Mouse (Mus musculus): ENCODE measurements at regions not wholly inside any gene's neighbourhood (a gene's known extent, or its start where the extent isn't known, plus 50 kb on each side); places are given as distances from the start of the nearest gene placed in this dataset.

DNA sequence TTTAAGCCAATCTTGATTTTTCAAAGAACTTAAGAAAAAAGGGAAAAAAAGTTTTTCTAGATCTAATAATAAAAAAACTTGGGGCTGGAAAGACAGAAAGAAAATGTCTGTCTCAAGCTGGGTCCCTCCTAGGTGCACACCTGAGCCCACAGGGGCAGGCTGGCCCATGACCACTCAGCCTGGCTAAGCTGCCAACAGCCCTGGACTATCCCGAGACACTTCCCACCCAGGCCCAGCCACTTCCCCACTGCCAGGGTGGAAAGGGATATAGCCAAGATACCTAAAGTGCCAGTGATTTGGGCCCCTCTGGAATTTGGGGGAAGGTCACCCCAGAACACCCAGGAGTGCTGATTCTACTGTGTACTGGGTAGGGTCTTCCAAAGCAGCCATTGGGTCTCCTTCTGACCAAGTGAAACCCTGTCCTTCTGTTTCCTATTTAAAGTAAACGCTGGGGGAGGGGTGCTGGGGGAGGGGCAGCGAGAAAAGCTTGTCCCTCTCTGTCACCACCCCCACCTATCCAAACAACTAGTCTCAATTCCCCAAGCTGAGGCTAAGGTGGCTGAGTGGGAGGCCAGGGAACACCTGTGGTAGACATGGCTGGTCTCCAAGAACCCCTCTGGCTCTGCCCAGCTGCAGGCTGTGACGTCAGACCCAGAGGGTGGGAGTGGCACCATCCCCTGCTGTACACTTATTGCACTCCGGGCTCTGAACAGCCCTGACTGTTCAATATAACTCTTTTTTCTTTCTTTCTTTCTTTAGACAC, 62.6 kb downstream of the Mcfd2 start:
- no peaks in the 10 kb centered on the region for H3K36me3 ChIP-seq (ENCODE audit: insufficient read depth, low read length)
- H3K9me3 ChIP-seq (ENCODE audit: low read length) = no peaks in the 10 kb centered on the region
- H3K4me2 ChIP-seq (replicated peaks; ENCODE audit: low read depth, low read length) = no peak overlapping the region
- peak; percentile 32; the same call in 1 of the 2 replicates for ATAC-seq (ENCODE audit: low FRiP score, low TSS enrichment)
- WGBS = 21% methylated on average over 5 of the region's 5 CpGs
- peaks cover 49% of the 10 kb centered on the region for H3K4me1 ChIP-seq (ENCODE audit: insufficient read depth, low read length)
- H3K27ac ChIP-seq (ENCODE audit: low read length) = peak overlapping the region; percentile 89
- H3K9ac ChIP-seq (replicated peaks; ENCODE audit: low read length) = no peak overlapping the region; the same call in 1 of the 2 replicates
- H3K4me3 ChIP-seq (ENCODE audit: low read length) = no peak overlapping the region
- H3K27me3 ChIP-seq (ENCODE audit: insufficient read depth, low read length) = no peaks in the 10 kb centered on the region

DNA sequence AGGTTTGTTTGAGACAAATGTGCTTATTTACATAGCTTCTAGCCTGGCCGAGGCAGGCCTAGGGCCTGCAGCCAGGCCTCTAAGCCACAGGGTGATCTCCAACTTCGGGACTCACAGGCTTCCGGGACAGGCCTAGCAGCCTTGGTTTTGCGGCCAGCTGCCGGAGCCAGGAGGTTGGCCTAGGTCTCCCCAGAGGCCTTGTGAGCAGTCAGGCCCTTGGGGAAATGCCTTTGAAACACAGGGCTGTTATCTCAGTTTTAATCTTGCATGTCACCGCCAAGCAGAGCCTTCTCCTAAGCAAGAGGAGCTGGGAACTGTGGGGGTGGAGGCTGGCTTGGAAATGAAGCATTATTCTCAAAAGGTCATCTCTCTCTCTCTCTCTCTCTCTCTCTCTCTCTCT, 63.2 kb downstream of the Mcfd2 start:
- Histone ChIP-seq H3K4me2 (replicated peaks; ENCODE audit: low read depth, low read length) (no peak overlapping the region), H3K36me3 (ENCODE audit: insufficient read depth, low read length) (no peaks in the 10 kb centered on the region), H3K4me1 (ENCODE audit: insufficient read depth, low read length) (peaks cover 53% of the 10 kb centered on the region), H3K9me3 (ENCODE audit: low read length) (no peaks in the 10 kb centered on the region), H3K9ac (replicated peaks; ENCODE audit: low read length) (0 out of 2 replicates have a peak overlapping the region, but pooled peaks have one; percentile 10), H3K27me3 (ENCODE audit: insufficient read depth, low read length) (no peaks in the 10 kb centered on the region), H3K4me3 (ENCODE audit: low read length) (no peak overlapping the region), H3K27ac (ENCODE audit: low read length) (peak overlapping the region; percentile 89)
- WGBS = 19% methylated on average over 6 of the region's 6 CpGs
- ATAC-seq (ENCODE audit: low FRiP score, low TSS enrichment) = peak; percentile 72

DNA sequence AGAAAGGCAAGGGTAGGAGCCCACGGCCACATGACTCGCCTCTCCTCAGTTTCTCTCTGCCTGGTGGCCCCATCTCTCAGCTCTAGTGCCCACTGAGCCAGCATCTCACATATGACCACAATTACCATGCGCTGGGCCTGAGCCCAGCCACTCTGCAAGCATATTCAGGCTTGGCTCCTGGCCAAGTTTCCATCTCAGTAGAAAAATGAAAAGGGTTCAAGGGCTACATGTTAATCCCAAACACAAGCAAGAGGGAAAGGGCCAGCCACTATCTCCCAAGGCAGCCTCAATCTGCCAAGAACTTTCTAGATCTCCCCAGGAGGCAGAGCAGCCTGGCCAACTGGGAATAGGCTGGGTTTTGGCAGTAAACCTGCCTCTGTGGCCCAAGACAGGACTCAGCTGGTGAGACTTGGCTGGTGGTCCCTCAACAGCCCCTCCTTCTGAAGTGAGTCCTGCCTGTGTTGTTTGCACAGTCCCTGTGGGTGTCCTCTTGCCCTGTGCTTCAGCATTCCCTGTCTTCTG, 65.0 kb downstream of the Mcfd2 start:
- 63% methylated on average over 3 of the region's 3 CpGs for WGBS
- no peak overlapping the region for H3K9ac ChIP-seq (replicated peaks; ENCODE audit: low read length)
- peaks cover 53% of the 10 kb centered on the region for H3K4me1 ChIP-seq (ENCODE audit: insufficient read depth, low read length)

DNA sequence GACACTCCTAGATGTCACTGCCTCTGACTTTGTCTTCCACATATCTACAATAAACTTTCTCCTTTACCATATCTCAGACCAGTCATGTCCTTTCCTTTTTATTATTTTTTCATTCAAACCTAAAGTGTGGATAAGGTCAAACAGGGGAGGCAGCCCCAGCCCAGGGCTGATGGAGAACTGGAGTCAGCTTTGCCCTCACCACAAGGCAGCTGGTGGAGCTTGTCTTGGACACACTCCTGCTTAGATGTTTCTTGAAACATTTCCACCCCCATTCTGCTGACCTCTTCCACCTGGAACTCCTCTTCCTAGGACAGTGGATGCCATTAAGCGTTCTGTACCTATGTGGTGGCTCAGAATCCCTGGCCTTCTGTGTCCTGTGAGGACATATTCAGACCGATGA, 65.6 kb downstream of the Mcfd2 start:
- no peaks in the 10 kb centered on the region for H3K9me3 ChIP-seq (ENCODE audit: low read length)
- H3K4me1 ChIP-seq (ENCODE audit: insufficient read depth, low read length) = peaks cover 55% of the 10 kb centered on the region
- H3K4me3 ChIP-seq (ENCODE audit: low read length) = no peak overlapping the region
- H3K4me2 ChIP-seq (replicated peaks; ENCODE audit: low read depth, low read length) = no peak overlapping the region
- no peak overlapping the region for H3K9ac ChIP-seq (replicated peaks; ENCODE audit: low read length)
- ATAC-seq (ENCODE audit: low FRiP score, low TSS enrichment) = no peak
- 70% methylated on average over 2 of the region's 2 CpGs for WGBS
- H3K27ac ChIP-seq (ENCODE audit: low read length) = peak overlapping the region; percentile 89
- no peaks in the 10 kb centered on the region for H3K27me3 ChIP-seq (ENCODE audit: insufficient read depth, low read length)
- no peaks in the 10 kb centered on the region for H3K36me3 ChIP-seq (ENCODE audit: insufficient read depth, low read length)

More for the DNA sequence above, 65.0 kb downstream of the Mcfd2 start:
- H3K4me3 ChIP-seq (ENCODE audit: low read length) = no peak overlapping the region
- peak overlapping the region; percentile 89 for H3K27ac ChIP-seq (ENCODE audit: low read length)
- H3K4me2 ChIP-seq (replicated peaks; ENCODE audit: low read depth, low read length) = no peak overlapping the region
- peak; percentile 88 for ATAC-seq (ENCODE audit: low FRiP score, low TSS enrichment)
- H3K36me3 ChIP-seq (ENCODE audit: insufficient read depth, low read length) = no peaks in the 10 kb centered on the region
- no peaks in the 10 kb centered on the region for H3K9me3 ChIP-seq (ENCODE audit: low read length)
- H3K27me3 ChIP-seq (ENCODE audit: insufficient read depth, low read length) = no peaks in the 10 kb centered on the region

- Histone ChIP-seq H3K4me3 (ENCODE audit: low read length) (no peak overlapping the region), H3K9ac (replicated peaks; ENCODE audit: low read length) (no peak overlapping the region), H3K4me2 (replicated peaks; ENCODE audit: low read depth, low read length) (no peak overlapping the region), H3K36me3 (ENCODE audit: insufficient read depth, low read length) (no peaks in the 10 kb centered on the region), H3K9me3 (ENCODE audit: low read length) (no peaks in the 10 kb centered on the region), H3K27me3 (ENCODE audit: insufficient read depth, low read length) (no peaks in the 10 kb centered on the region), H3K27ac (ENCODE audit: low read length) (no peak overlapping the region), H3K4me1 (ENCODE audit: insufficient read depth, low read length) (peaks cover 63% of the 10 kb centered on the region)
- ATAC-seq (ENCODE audit: low FRiP score, low TSS enrichment) = no peak
- WGBS = 78% methylated on average over 3 of the region's 3 CpGs
These were observed 66.6 kb downstream of the Mcfd2 start for GRCm38 (mm10) chr17:87199134-87199533.

GRCm38 (mm10) chr17:87197434-87197833, 68.3 kb downstream of the Mcfd2 start:
- H3K9me3 ChIP-seq (ENCODE audit: low read length) = no peaks in the 10 kb centered on the region
- no peak overlapping the region for H3K4me3 ChIP-seq (ENCODE audit: low read length)
- peaks cover 56% of the 10 kb centered on the region for H3K4me1 ChIP-seq (ENCODE audit: insufficient read depth, low read length)
- H3K4me2 ChIP-seq (replicated peaks; ENCODE audit: low read depth, low read length) = no peak overlapping the region
- no peak overlapping the region for H3K9ac ChIP-seq (replicated peaks; ENCODE audit: low read length)
- 88% methylated on average over 4 of the region's 4 CpGs for WGBS
- no peaks in the 10 kb centered on the region for H3K27me3 ChIP-seq (ENCODE audit: insufficient read depth, low read length)
- no peaks in the 10 kb centered on the region for H3K36me3 ChIP-seq (ENCODE audit: insufficient read depth, low read length)
- no peak overlapping the region for H3K27ac ChIP-seq (ENCODE audit: low read length)
- ATAC-seq (ENCODE audit: low FRiP score, low TSS enrichment) = no peak

- 42% methylated on average over 11 of the region's 11 CpGs for WGBS
- H3K4me2 ChIP-seq (replicated peaks; ENCODE audit: low read depth, low read length) = no peak overlapping the region
- no peak overlapping the region for H3K27ac ChIP-seq (ENCODE audit: low read length)
- H3K9me3 ChIP-seq (ENCODE audit: low read length) = no peaks in the 10 kb centered on the region
- H3K27me3 ChIP-seq (ENCODE audit: insufficient read depth, low read length) = no peaks in the 10 kb centered on the region
- no peaks in the 10 kb centered on the region for H3K36me3 ChIP-seq (ENCODE audit: insufficient read depth, low read length)
- H3K4me3 ChIP-seq (ENCODE audit: low read length) = no peak overlapping the region
- peak; percentile 50; the same call in 1 of the 2 replicates for ATAC-seq (ENCODE audit: low FRiP score, low TSS enrichment)
- no peak overlapping the region for H3K9ac ChIP-seq (replicated peaks; ENCODE audit: low read length)
- peaks cover 39% of the 10 kb centered on the region for H3K4me1 ChIP-seq (ENCODE audit: insufficient read depth, low read length)
These were observed 71.1 kb downstream of the Mcfd2 start for GRCm38 (mm10) chr17:87194639-87195038.

DNA sequence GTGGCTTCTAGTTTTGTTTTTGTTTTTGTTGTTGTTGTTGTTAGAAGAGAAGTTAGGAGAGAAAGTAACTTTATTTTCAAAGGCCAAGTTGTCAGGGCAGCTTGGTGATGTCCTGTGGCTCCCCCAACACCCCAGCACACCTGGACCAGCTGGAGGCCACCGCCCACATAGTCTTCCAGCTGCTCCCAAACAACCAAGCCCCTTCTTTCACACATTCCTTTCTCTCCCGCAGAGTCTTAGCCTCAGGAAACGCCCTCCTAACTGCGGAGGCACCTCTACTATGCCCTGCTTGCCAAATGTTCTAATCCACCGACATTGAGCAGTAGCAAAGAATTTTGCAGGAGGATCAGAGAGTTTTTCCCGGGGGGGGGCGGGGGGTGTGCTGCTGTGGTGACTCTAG, 72.3 kb downstream of the Mcfd2 start:
- Histone ChIP-seq H3K36me3 (ENCODE audit: insufficient read depth, low read length) (no peaks in the 10 kb centered on the region), H3K27me3 (ENCODE audit: insufficient read depth, low read length) (no peaks in the 10 kb centered on the region), H3K9me3 (ENCODE audit: low read length) (no peaks in the 10 kb centered on the region), H3K27ac (ENCODE audit: low read length) (no peak overlapping the region), H3K4me1 (ENCODE audit: insufficient read depth, low read length) (peaks cover 32% of the 10 kb centered on the region), H3K9ac (replicated peaks; ENCODE audit: low read length) (no peak overlapping the region), H3K4me2 (replicated peaks; ENCODE audit: low read depth, low read length) (no peak overlapping the region), H3K4me3 (ENCODE audit: low read length) (no peak overlapping the region)
- WGBS = 25% methylated on average over 7 of the region's 7 CpGs
- ATAC-seq (ENCODE audit: low FRiP score, low TSS enrichment) = no peak

- Histone ChIP-seq H3K27me3 (ENCODE audit: insufficient read depth, low read length) (no peaks in the 10 kb centered on the region), H3K4me1 (ENCODE audit: insufficient read depth, low read length) (peaks cover 37% of the 10 kb centered on the region), H3K9ac (replicated peaks; ENCODE audit: low read length) (no peak overlapping the region), H3K9me3 (ENCODE audit: low read length) (no peaks in the 10 kb centered on the region), H3K27ac (ENCODE audit: low read length) (no peak overlapping the region), H3K4me2 (replicated peaks; ENCODE audit: low read depth, low read length) (no peak overlapping the region), H3K36me3 (ENCODE audit: insufficient read depth, low read length) (no peaks in the 10 kb centered on the region), H3K4me3 (ENCODE audit: low read length) (no peak overlapping the region)
- no peak for ATAC-seq (ENCODE audit: low FRiP score, low TSS enrichment)
- 39% methylated on average over 3 of the region's 3 CpGs for WGBS
These were observed 76.1 kb downstream of the Mcfd2 start for GRCm38 (mm10) chr17:87189670-87190069.
